Mouse (Mus musculus): Measurements from ENCODE around the gene Apol7a. TPM values are rescaled to one million over a fixed set of nuclear protein-coding genes. Genes with fewer than 3 reads are reported as not detected.
"Not testable (repeated sequence)": the region's sequence is repeated elsewhere in the genome, so short reads cannot be mapped to it uniquely, and the experiment has no call there.

Gene Apol7a
- total RNA-seq (2014; rRNA removed) (104 and 121 TPM in 2 replicates), polyA plus RNA-seq (2012; rRNA removed) (89.7 and 93.2 TPM in 2 replicates)

- H3K36me3 ChIP-seq (ENCODE audit: control insufficient read depth, insufficient read depth, low read length); H3K4me1 ChIP-seq (ENCODE audit: control insufficient read depth, insufficient read depth, low read length); H3K79me2 ChIP-seq (ENCODE audit: control insufficient read depth, insufficient read depth, low read length); H3K27me3 ChIP-seq (ENCODE audit: control insufficient read depth, insufficient read depth, low read length): not testable (repeated sequence)
- Histone ChIP-seq H3K4me3 (ENCODE audit: insufficient read depth, low read depth, low read length) (peak within 1 kb of the TSS; percentile 60), H3K27ac (replicated peaks; ENCODE audit: insufficient read depth, low read depth, low read length) (peak within 1 kb of the TSS; percentile 89), H3K9ac (ENCODE audit: low read depth, low read length) (peak within 1 kb of the TSS; percentile 85)
- DNase-seq (ENCODE audit: extremely low read depth, low read depth, low spot score): peak; percentile 89
- TF ChIP-seq CTCF (IDR thresholded peaks at IDR 0.05; ENCODE audit: low read depth, low read length): peak; percentile 72
- 19% methylated on average over 9 of the region's 9 CpGs for WGBS
These were observed at the start of gene Apol7a for GRCm38 (mm10) chr15:77399027-77399426. TSS of gene Apol7a (minus strand) at chr15:77399110.

DNA sequence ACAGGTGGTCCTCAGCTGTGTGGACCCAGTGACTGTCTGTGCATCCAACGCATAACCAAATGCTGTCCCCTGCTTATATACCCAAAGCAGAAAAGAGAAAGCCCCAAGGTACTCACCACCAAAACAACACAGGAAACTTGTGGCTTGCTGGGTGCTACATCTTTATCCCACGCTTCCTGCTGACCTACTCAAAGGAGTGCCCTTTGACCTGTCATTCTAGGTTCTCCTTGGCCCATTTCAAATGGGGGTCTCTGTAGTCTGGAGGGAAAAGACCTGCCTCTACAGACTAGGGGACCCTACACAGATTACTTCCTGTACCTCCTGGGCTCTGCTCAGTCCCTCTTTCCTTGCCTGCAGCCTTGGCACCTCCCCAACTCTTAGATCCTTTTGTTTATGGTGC lies 48.5 kb upstream of the Apol7a start, which contains the start of gene Apol7b:
Gene Apol7b (minus strand): TSS at position 101 of the 400 bp plus-strand sequence.
- not testable (repeated sequence) for H3K36me3 ChIP-seq (ENCODE audit: control insufficient read depth, insufficient read depth, low read length)
- WGBS: 84% methylated on average over 2 of the region's 2 CpGs

DNA sequence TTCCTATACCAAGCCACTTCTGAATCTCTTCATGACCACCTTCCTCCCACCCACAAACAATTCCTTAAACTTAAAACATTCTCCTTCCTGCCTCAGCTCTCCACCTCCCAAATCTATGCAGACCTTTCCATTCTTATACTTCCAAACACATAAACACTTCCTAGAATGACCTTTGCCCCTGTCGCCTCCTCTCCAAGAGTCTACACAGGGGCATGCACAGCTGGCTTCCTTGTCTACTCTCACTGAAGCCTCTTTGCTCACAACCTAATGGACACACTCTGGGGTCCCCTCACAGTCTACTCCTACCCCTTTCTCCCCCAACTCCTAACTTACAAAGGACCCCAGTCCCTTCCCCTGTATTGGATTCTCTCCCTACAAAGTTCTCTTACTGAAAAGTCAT lies 46.8 kb upstream of the Apol7a start:
- not testable (repeated sequence) for H3K27ac ChIP-seq (replicated peaks; ENCODE audit: insufficient read depth, low read depth, low read length); H3K79me2 ChIP-seq (ENCODE audit: control insufficient read depth, insufficient read depth, low read length); H3K36me3 ChIP-seq (ENCODE audit: control insufficient read depth, insufficient read depth, low read length); H3K27me3 ChIP-seq (ENCODE audit: control insufficient read depth, insufficient read depth, low read length); H3K9ac ChIP-seq (ENCODE audit: low read depth, low read length); H3K4me1 ChIP-seq (ENCODE audit: control insufficient read depth, insufficient read depth, low read length); DNase-seq (ENCODE audit: extremely low read depth, low read depth, low spot score); H3K4me3 ChIP-seq (ENCODE audit: insufficient read depth, low read depth, low read length)
- WGBS: 89% methylated on average over 1 of the region's 1 CpGs

More for the DNA sequence above, 48.5 kb upstream of the Apol7a start, which contains the start of gene Apol7b:
- DNase-seq (ENCODE audit: extremely low read depth, low read depth, low spot score); H3K79me2 ChIP-seq (ENCODE audit: control insufficient read depth, insufficient read depth, low read length); H3K4me3 ChIP-seq (ENCODE audit: insufficient read depth, low read depth, low read length); H3K4me1 ChIP-seq (ENCODE audit: control insufficient read depth, insufficient read depth, low read length); H3K9ac ChIP-seq (ENCODE audit: low read depth, low read length); H3K27me3 ChIP-seq (ENCODE audit: control insufficient read depth, insufficient read depth, low read length); H3K27ac ChIP-seq (replicated peaks; ENCODE audit: insufficient read depth, low read depth, low read length): not testable (repeated sequence)

DNA sequence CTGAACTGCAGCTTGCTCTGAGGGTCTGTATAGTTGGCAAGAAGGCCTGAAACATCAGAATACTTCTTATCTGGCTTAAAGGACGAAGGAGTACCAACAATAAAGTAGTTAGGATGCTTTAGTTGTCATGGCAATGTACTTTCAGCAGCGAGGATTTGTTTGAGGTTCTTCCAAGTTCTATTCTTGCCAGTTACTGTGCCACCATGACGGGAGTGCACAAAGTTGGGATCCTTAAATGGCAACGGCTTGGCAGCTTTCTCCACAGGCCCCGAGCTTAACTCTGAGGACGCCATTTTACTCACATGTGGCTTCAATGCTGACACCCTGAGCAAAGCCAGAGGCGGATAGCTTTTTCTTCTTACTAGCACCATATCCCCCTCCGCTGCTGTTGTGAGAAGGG lies 45.8 kb upstream of the Apol7a start:
- not testable (repeated sequence) for H3K79me2 ChIP-seq (ENCODE audit: control insufficient read depth, insufficient read depth, low read length); H3K36me3 ChIP-seq (ENCODE audit: control insufficient read depth, insufficient read depth, low read length); H3K27ac ChIP-seq (replicated peaks; ENCODE audit: insufficient read depth, low read depth, low read length); H3K4me3 ChIP-seq (ENCODE audit: insufficient read depth, low read depth, low read length); H3K4me1 ChIP-seq (ENCODE audit: control insufficient read depth, insufficient read depth, low read length); H3K9ac ChIP-seq (ENCODE audit: low read depth, low read length); H3K27me3 ChIP-seq (ENCODE audit: control insufficient read depth, insufficient read depth, low read length); DNase-seq (ENCODE audit: extremely low read depth, low read depth, low spot score)
- WGBS: 75% methylated on average over 8 of the region's 8 CpGs

DNA sequence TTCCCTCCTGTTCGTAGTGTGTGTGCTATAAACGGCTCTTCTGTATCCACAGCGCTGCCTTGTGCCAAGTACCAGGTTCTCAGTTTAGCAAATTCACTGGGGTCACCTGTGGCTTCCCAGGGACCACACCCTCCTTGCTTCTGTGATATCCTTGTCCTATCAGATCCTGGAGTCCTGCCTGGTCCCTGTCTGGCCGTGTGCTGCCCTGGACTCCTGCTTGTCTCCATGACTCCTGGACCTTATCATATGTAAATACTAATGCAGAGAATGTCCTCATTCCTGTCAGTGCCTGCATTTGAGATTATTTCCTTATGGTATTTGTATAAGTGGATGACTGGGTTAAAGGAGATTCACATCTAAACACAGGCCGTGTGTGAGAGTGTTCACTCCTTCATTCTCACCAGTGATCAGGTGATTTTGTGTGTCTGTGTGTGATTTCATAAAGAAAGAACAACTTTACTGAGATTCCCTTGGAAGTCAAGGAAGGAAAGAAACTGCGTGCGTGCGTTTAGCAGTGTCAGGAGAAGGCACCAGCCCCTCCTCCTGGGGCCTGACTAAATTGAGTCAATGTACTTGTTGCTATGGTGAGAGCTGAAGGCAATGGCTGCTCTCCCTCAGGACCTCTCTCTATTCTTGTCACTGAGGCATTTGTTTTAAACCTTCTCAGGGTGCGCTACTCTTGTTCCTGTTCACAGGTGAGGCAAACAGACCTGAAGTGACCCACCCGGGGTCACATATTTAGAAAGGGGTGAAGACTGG lies 30.0 kb upstream of the Apol7a start:
- not testable (repeated sequence) for H3K9ac ChIP-seq (ENCODE audit: low read depth, low read length); H3K36me3 ChIP-seq (ENCODE audit: control insufficient read depth, insufficient read depth, low read length); H3K79me2 ChIP-seq (ENCODE audit: control insufficient read depth, insufficient read depth, low read length); H3K27me3 ChIP-seq (ENCODE audit: control insufficient read depth, insufficient read depth, low read length); DNase-seq (ENCODE audit: extremely low read depth, low read depth, low spot score); H3K27ac ChIP-seq (replicated peaks; ENCODE audit: insufficient read depth, low read depth, low read length); H3K4me1 ChIP-seq (ENCODE audit: control insufficient read depth, insufficient read depth, low read length); H3K4me3 ChIP-seq (ENCODE audit: insufficient read depth, low read depth, low read length)
- WGBS: 51% methylated on average over 9 of the region's 10 CpGs

- not testable (repeated sequence) for DNase-seq (ENCODE audit: extremely low read depth, low read depth, low spot score); H3K79me2 ChIP-seq (ENCODE audit: control insufficient read depth, insufficient read depth, low read length); H3K27ac ChIP-seq (replicated peaks; ENCODE audit: insufficient read depth, low read depth, low read length); H3K4me3 ChIP-seq (ENCODE audit: insufficient read depth, low read depth, low read length); H3K36me3 ChIP-seq (ENCODE audit: control insufficient read depth, insufficient read depth, low read length); H3K9ac ChIP-seq (ENCODE audit: low read depth, low read length); H3K4me1 ChIP-seq (ENCODE audit: control insufficient read depth, insufficient read depth, low read length); H3K27me3 ChIP-seq (ENCODE audit: control insufficient read depth, insufficient read depth, low read length)
- 65% methylated on average over 4 of the region's 7 CpGs for WGBS
These were observed 24.0 kb upstream of the Apol7a start for GRCm38 (mm10) chr15:77422925-77423324.

GRCm38 (mm10) chr15:77419657-77420056 lies 20.7 kb upstream of the Apol7a start:
- not testable (repeated sequence) for H3K9ac ChIP-seq (ENCODE audit: low read depth, low read length); H3K4me1 ChIP-seq (ENCODE audit: control insufficient read depth, insufficient read depth, low read length); H3K27ac ChIP-seq (replicated peaks; ENCODE audit: insufficient read depth, low read depth, low read length); H3K36me3 ChIP-seq (ENCODE audit: control insufficient read depth, insufficient read depth, low read length); DNase-seq (ENCODE audit: extremely low read depth, low read depth, low spot score); H3K79me2 ChIP-seq (ENCODE audit: control insufficient read depth, insufficient read depth, low read length); H3K4me3 ChIP-seq (ENCODE audit: insufficient read depth, low read depth, low read length); H3K27me3 ChIP-seq (ENCODE audit: control insufficient read depth, insufficient read depth, low read length)
- WGBS: no CpG with 5 or more reads among the region's 3 CpGs

DNA sequence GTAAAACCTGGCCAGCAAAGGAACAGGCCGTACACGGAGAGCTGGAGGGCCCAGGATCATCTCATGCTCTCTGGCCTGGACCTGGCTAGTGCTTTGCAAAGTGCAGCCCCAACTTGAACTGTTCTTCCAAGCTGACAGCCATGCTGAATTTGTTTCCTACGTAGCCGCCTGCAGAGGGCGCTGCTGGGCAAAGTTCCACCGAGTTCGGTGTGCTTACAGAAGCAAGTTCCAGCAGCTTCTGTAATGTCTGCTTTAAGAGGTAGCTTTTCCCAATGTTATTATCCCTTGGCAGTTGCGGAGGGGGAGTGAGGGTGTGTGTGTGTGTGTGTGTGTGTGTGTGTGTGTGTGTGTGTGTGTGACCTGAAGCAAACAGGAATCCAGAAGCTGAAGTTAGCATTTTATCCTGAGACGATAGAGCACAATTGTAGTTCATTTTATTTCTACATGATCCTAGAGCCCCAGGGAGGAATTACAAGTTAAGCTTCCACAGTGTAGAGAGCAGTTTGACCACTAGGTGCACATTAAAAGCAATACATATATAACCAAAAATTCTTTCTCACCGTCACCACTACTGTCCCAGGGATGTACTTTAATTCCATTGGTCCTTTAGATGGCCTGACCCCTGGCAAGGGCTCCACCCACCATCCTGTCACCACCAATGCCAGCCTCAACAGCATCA lies 17.9 kb upstream of the Apol7a start:
- H3K27me3 ChIP-seq (ENCODE audit: control insufficient read depth, insufficient read depth, low read length); DNase-seq (ENCODE audit: extremely low read depth, low read depth, low spot score); H3K4me3 ChIP-seq (ENCODE audit: insufficient read depth, low read depth, low read length); H3K79me2 ChIP-seq (ENCODE audit: control insufficient read depth, insufficient read depth, low read length); H3K4me1 ChIP-seq (ENCODE audit: control insufficient read depth, insufficient read depth, low read length); H3K9ac ChIP-seq (ENCODE audit: low read depth, low read length); H3K27ac ChIP-seq (replicated peaks; ENCODE audit: insufficient read depth, low read depth, low read length); H3K36me3 ChIP-seq (ENCODE audit: control insufficient read depth, insufficient read depth, low read length): not testable (repeated sequence)
- 18% methylated on average over 4 of the region's 10 CpGs for WGBS

- H3K9ac ChIP-seq (ENCODE audit: low read depth, low read length); H3K27ac ChIP-seq (replicated peaks; ENCODE audit: insufficient read depth, low read depth, low read length); H3K4me1 ChIP-seq (ENCODE audit: control insufficient read depth, insufficient read depth, low read length); DNase-seq (ENCODE audit: extremely low read depth, low read depth, low spot score); H3K27me3 ChIP-seq (ENCODE audit: control insufficient read depth, insufficient read depth, low read length); H3K36me3 ChIP-seq (ENCODE audit: control insufficient read depth, insufficient read depth, low read length); H3K79me2 ChIP-seq (ENCODE audit: control insufficient read depth, insufficient read depth, low read length); H3K4me3 ChIP-seq (ENCODE audit: insufficient read depth, low read depth, low read length): not testable (repeated sequence)
- 71% methylated on average over 2 of the region's 2 CpGs for WGBS
These were observed 16.7 kb upstream of the Apol7a start for GRCm38 (mm10) chr15:77415653-77416052.
